In the genomic region with DNA sequence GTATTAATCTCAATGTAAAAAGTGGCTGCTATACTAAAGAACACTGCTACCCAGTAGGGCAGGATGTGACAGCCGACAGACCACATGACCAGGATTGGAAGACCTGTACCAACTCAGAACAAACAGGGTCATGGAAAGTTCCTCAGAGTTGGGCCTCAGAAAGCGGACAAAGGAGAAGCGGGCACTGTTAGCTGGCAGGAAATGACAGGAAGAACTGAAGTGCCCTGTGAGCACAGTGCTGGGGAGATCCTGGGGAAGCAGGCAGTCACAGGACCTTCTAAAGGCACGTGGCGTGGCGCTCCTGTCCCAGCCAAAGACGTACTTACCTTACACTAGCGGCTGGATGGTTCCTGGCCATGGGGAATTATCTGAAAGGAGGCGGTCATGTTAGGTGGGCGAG, we compare ENCODE assay signal across 7 mouse cellular contexts. TPM values are rescaled to one million over a fixed set of nuclear protein-coding genes. Genes with fewer than 3 reads are reported as not detected.
DNase-seq lines count a peak whose midpoint lies in the region; ATAC-seq and TF ChIP-seq lines count a peak whose summit lies in the region.

No protein-coding gene starts in this region.

- peak; percentile 51 for DNase-seq in liver, adult 2 months (ENCODE audit: extremely low read depth, low read depth, low spot score)
- DNase-seq in kidney, postnatal 10 days, result peak; percentile 62
- DNase-seq in frontal cortex, postnatal 10 days (ENCODE audit: low spot score in 2 of 2), result no peak
- DNase-seq in right cerebral cortex, adult 18-20 months, result no peak

- H3K4me2 ChIP-seq in liver, embryonic 12.5 days, result no peak overlapping the region

- no peaks in the 10 kb centered on the region for H3K9me3 ChIP-seq in liver, embryonic 12.5 days (replicated peaks)

- H3K4me3 ChIP-seq in liver, adult 2 months (ENCODE audit: insufficient read depth, low read depth, low read length), result no peak overlapping the region
- H3K4me3 ChIP-seq in liver, embryonic 12.5 days, result no peak overlapping the region

- no peaks in the 10 kb centered on the region for H3K27me3 ChIP-seq in liver, adult 2 months (ENCODE audit: control insufficient read depth, insufficient read depth, low read length)
- no peaks in the 10 kb centered on the region for H3K27me3 ChIP-seq in liver, embryonic 12.5 days (replicated peaks)

- peaks cover 28% of the 10 kb centered on the region for H3K36me3 ChIP-seq in liver, adult 2 months (ENCODE audit: control insufficient read depth, insufficient read depth, low read length)
- H3K36me3 ChIP-seq in liver, embryonic 12.5 days, result peaks cover 98% of the 10 kb centered on the region

- no peak overlapping the region for H3K9ac ChIP-seq in liver, adult 2 months (ENCODE audit: low read depth, low read length)
- H3K9ac ChIP-seq in liver, embryonic 12.5 days, result no peak overlapping the region

- 66% methylated on average over 10 of the region's 10 CpGs for WGBS in liver, adult 2 months
- WGBS in liver, embryonic 12.5 days (ENCODE audit: insufficient replicate concordance), result 77% methylated on average over 10 of the region's 10 CpGs

- H3K27ac ChIP-seq in liver, adult 2 months (replicated peaks; ENCODE audit: insufficient read depth, low read depth, low read length), result peak overlapping the region; percentile 37
- no peak overlapping the region for H3K27ac ChIP-seq in liver, embryonic 12.5 days

- no peak for ATAC-seq in liver, embryonic 12.5 days
- ATAC-seq in granulocyte monocyte progenitor cell, adult 5-6 weeks (replicated peaks; ENCODE audit: poor library complexity, severe bottlenecking), result peak; percentile 82
- ATAC-seq in neutrophil, adult 5-6 weeks (ENCODE audit: extremely low read depth, insufficient number of reproducible peaks, low FRiP score, poor library complexity, severe bottlenecking), result peak; percentile 34; the same call in 1 of the 2 replicates

- no peak for TF ChIP-seq POLR2A in liver, adult 2 months (IDR thresholded peaks at IDR 0.05; ENCODE audit: extremely low read depth, insufficient read depth, low read length)

- H3K4me1 ChIP-seq in liver, adult 2 months (ENCODE audit: control insufficient read depth, insufficient read depth, low read length), result peaks cover 25% of the 10 kb centered on the region
- H3K4me1 ChIP-seq in liver, embryonic 12.5 days, result peaks cover 55% of the 10 kb centered on the region

- peaks cover 32% of the 10 kb centered on the region for H3K79me2 ChIP-seq in liver, adult 2 months (ENCODE audit: control insufficient read depth, insufficient read depth, low read length)

- no peak for TF ChIP-seq CTCF in liver, adult 2 months (IDR thresholded peaks at IDR 0.05; ENCODE audit: low read depth, low read length)

RNA-seq across cellular contexts. Expression of a gene that starts 9.8 kb away (rescaled TPM):
- total RNA-seq in liver, adult 2 months (2014; rRNA removed), result 7.3 and 9.9 TPM in 2 replicates
- 17.7 and 20.0 TPM in 2 replicates for polyA plus RNA-seq in liver, adult 2 months (2012; rRNA removed)
- polyA plus RNA-seq in liver, embryonic 12.5 days (2016; fragmentation: Nextera tagmentation; extraction: Ambion mirVana), result 19.0 and 19.5 TPM in 2 replicates
- 10.9 and 13.9 TPM in 2 replicates for total RNA-seq in granulocyte monocyte progenitor cell, adult 5-6 weeks (2014; fragmentation: Nextera tagmentation)
- total RNA-seq in granulocyte monocyte progenitor cell, adult 5-6 weeks (2017), result 12.2 and 13.6 TPM in 2 replicates
- 36.7 and 47.5 TPM in 2 replicates for total RNA-seq in neutrophil, adult 5-6 weeks (2017)

Comparison
In these comparisons a context has a peak if more than half of its experiments do, and no peak if none do; other contexts are left out.
1. DNase-seq: peak in liver, adult 2 months (single experiment) and kidney, postnatal 10 days (single experiment); none in frontal cortex, postnatal 10 days (0 of 2) and right cerebral cortex, adult 18-20 months (single experiment).